Comparison of ENCODE assay signal across 19 mouse cellular contexts in genomic region chr17:43598706-43599105, GRCm38 (mm10). TPM values are rescaled to one million over a fixed set of nuclear protein-coding genes. Genes with fewer than 3 reads are reported as not detected.
DNase-seq lines count a peak whose midpoint lies in the region.
"Had no signal": no experiment of that assay in that cellular context is flagged by ENCODE, and none has a peak within 500 bp of the region (broad histone marks: within the 10 kb centered on the region; RNA-seq: fewer than 3 reads in every experiment).

No protein-coding gene starts in this region.

- intact Hi-C loops in heart, postnatal 14 days (cut with DNase I), result no loop called here
- intact Hi-C loops in left cerebral cortex, postnatal 14 days (cut with DNase I), result no loop called here
- intact Hi-C loops in left cerebral cortex, postnatal 36 days (cut with DNase I), result no loop called here

- peak; percentile 25 for DNase-seq in heart, adult 11 months
- no peak for DNase-seq in heart, postnatal 14 days
- peak; percentile 10 to 14 for DNase-seq in left cerebral cortex, postnatal 14 days (ENCODE audit: low spot score in 2 of 2)
- DNase-seq in left cerebral cortex, postnatal 36 days (ENCODE audit: low spot score in 2 of 2), result no peak
- DNase-seq in brain, adult 2 months (ENCODE audit: low read depth, low spot score), result peak; percentile 56
- no peak for DNase-seq in cerebellum, postnatal 36 days
- DNase-seq: adrenal gland, adult 2 months; adrenal gland, postnatal 10 days; adrenal gland, postnatal 25 days; cerebellum, adult 11-12 months; cerebellum, adult 2 months; cerebellum, adult 9-10 months; cerebellum, postnatal 10 days; cerebellum, postnatal 25 days; embryo, embryonic 11 days had no signal

RNA-seq across cellular contexts. Expression of gene Pla2g7, which starts 30.8 kb away (rescaled TPM):
- 1 to 10 TPM; 5.1 to 7.2 TPM for total RNA-seq in heart, postnatal 14 days (2021)
- total RNA-seq in left cerebral cortex, postnatal 14 days (2021), result 10 to 100 TPM; 60.4 to 65.9 TPM
- total RNA-seq in left cerebral cortex, postnatal 36 days (2021), result 10 to 100 TPM; 72.1 to 86.8 TPM
- total RNA-seq: MEL had no signal

RNA-seq across cellular contexts. Expression of gene Tdrd6, which starts 31.4 kb away (rescaled TPM):
- under 1 TPM in 1 of 2 experiments, not detected in 1; 0.05 TPM for total RNA-seq in heart, postnatal 14 days (2021)
- total RNA-seq in left cerebral cortex, postnatal 14 days (2021), result under 1 TPM; 0.38 to 0.40 TPM
- under 1 TPM; 0.29 to 0.49 TPM for total RNA-seq in left cerebral cortex, postnatal 36 days (2021)
- total RNA-seq: adrenal gland, adult 2 months; adrenal gland, postnatal 10 days; adrenal gland, postnatal 25 days; common myeloid progenitor, adult 5-6 weeks; MEL had no signal

RNA-seq across cellular contexts. Expression of gene Ankrd66, which starts 55.3 kb away (rescaled TPM):
- total RNA-seq in heart, postnatal 14 days (2021), result not detected
- total RNA-seq in left cerebral cortex, postnatal 14 days (2021), result not detected
- under 1 TPM in 1 of 2 experiments, not detected in 1; 0.32 TPM for total RNA-seq in left cerebral cortex, postnatal 36 days (2021)
- total RNA-seq: adrenal gland, adult 2 months; adrenal gland, postnatal 10 days; adrenal gland, postnatal 25 days; adrenal gland, postnatal 4 days; common myeloid progenitor, adult 5-6 weeks; ES-E14; MEL had no signal

Comparison
In these comparisons a context has a peak if more than half of its experiments do, and no peak if none do; other contexts are left out.
1. DNase-seq: peak in heart, adult 11 months (single experiment), left cerebral cortex, postnatal 14 days (2 of 2) and brain, adult 2 months (single experiment); none in heart, postnatal 14 days (0 of 2), left cerebral cortex, postnatal 36 days (0 of 2) and cerebellum, postnatal 36 days (0 of 2).
2. RNA of gene Pla2g7, which starts 30.8 kb away (total RNA-seq): 72.1 to 86.8 TPM in left cerebral cortex, postnatal 36 days and 60.4 to 65.9 TPM in left cerebral cortex, postnatal 14 days; 5.1 to 7.2 TPM in heart, postnatal 14 days; every median in the first group is over 4 times any median in the second.